Mouse (Mus musculus): ENCODE data around the gene Ncbp2.

Gene Ncbp2

DNA sequence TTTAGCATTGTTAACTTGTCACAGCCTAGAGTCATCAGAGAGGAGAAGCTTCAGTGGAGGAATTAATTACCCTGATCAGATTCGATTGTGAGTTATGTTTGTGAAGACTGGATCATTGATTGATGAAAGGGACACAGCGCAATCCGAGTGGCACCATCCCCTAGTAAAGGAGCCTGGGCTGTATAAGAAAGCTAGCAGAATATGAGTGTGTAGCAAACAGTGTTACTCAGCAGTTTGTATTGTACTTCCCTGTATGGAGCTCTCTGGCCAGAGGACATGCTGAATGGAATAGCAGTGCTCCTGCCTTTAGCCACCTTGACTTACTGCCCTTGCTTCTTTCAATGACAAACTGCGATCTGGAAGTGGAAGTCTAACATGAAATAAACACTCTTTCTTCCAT is 62.0 kb downstream of the Ncbp2 start:
- DNase-seq, result no peak
